Mouse (Mus musculus): ENCODE measurements at regions not wholly inside any gene's neighbourhood (a gene's known extent, or its start where the extent isn't known, plus 50 kb on each side); places are given as distances from the start of the nearest gene placed in this dataset.

DNA sequence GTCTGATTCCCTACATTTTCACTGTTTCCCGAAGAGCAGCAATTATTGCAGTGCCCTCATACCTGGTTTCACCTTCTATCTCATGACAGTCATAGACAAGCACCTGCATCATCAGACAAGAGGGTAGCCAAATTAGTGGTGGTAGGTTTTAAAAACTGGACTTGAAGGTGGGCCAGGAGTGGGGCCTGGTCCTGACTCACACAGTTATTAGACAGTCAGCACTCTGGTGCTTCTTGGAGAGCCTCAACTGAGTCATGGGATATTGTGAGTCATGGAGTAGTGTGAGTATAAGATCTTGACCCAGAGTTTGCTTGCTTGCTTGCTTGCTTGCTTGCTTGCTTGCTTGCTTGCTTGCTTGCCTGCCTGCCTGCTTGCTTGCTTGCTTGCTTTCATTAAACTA, 73.1 kb upstream of the Gm34302 start:
- TF ChIP-seq CTCF (IDR thresholded peaks at IDR 0.05; ENCODE audit: insufficient read depth, low read depth, low read length), result no peak
- TF ChIP-seq POLR2A (IDR thresholded peaks at IDR 0.05; ENCODE audit: insufficient read depth, low read depth, low read length), result no peak
- no peak overlapping the region for H3K27ac ChIP-seq (ENCODE audit: insufficient read depth, low read depth, low read length)
- H3K4me3 ChIP-seq (ENCODE audit: insufficient read depth, low read depth, low read length), result no peak overlapping the region
- no peaks in the 10 kb centered on the region for H3K4me1 ChIP-seq (ENCODE audit: control insufficient read depth, insufficient read depth, low read length)
- WGBS, result 86% methylated on average over 1 of the region's 1 CpGs

DNA sequence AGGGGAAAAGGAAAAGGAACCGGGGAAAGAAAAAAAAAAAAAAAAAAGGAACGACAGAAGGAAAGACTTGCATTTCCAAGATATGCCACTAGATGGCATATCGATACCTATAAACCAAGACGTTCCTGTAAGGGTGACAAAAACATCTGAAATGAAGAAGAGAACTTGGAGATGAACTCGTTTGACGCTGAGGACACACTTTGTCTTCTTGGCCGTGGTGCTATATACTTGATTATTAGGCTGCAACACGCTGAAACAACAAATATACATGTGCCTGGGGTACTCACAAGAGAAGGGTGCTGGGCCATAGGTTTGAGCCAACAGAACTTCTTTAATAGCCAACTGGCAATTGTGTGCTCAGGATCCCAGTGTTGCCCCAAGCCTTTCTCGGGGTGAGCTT, 71.2 kb upstream of the Gm34302 start:
- no peaks in the 10 kb centered on the region for H3K4me1 ChIP-seq (ENCODE audit: control insufficient read depth, insufficient read depth, low read length)
- H3K4me3 ChIP-seq (ENCODE audit: insufficient read depth, low read depth, low read length), result no peak overlapping the region
- no peak overlapping the region for H3K27ac ChIP-seq (ENCODE audit: insufficient read depth, low read depth, low read length)
- TF ChIP-seq POLR2A (IDR thresholded peaks at IDR 0.05; ENCODE audit: insufficient read depth, low read depth, low read length), result no peak
- TF ChIP-seq CTCF (IDR thresholded peaks at IDR 0.05; ENCODE audit: insufficient read depth, low read depth, low read length), result no peak
- WGBS, result 2% methylated on average over 9 of the region's 9 CpGs

DNA sequence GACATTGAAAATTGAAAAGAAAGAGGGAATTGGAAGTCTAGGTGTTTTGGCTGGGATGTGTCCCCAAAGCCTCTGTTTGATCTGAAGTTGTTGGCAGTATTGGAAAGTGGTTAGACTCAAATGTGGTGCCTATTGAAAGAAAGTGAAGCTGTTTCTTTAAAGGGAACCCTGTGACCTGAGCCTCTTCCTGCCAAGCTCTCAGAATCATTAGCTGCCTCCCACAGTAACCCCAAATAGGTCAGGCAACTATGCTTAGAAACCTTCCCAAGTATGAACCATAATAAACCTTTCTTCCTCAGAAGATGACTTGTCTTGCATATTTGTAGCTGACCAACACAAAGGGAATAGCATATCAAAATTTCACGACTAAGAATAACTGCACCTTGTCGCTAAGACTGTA, 69.7 kb upstream of the Gm34302 start:
- no peak overlapping the region for H3K27ac ChIP-seq (ENCODE audit: insufficient read depth, low read depth, low read length)
- TF ChIP-seq POLR2A (IDR thresholded peaks at IDR 0.05; ENCODE audit: insufficient read depth, low read depth, low read length), result no peak
- TF ChIP-seq CTCF (IDR thresholded peaks at IDR 0.05; ENCODE audit: insufficient read depth, low read depth, low read length), result no peak
- 83% methylated on average over 2 of the region's 2 CpGs for WGBS
- H3K4me3 ChIP-seq (ENCODE audit: insufficient read depth, low read depth, low read length), result no peak overlapping the region
- no peaks in the 10 kb centered on the region for H3K4me1 ChIP-seq (ENCODE audit: control insufficient read depth, insufficient read depth, low read length)

GRCm38 (mm10) chr3:63551661-63552060, 68.0 kb upstream of the Gm34302 start:
- 79% methylated on average over 5 of the region's 5 CpGs for WGBS
- Histone ChIP-seq H3K27ac (ENCODE audit: insufficient read depth, low read depth, low read length) (no peak overlapping the region), H3K4me3 (ENCODE audit: insufficient read depth, low read depth, low read length) (no peak overlapping the region), H3K4me1 (ENCODE audit: control insufficient read depth, insufficient read depth, low read length) (no peaks in the 10 kb centered on the region)
- TF ChIP-seq POLR2A (IDR thresholded peaks at IDR 0.05; ENCODE audit: insufficient read depth, low read depth, low read length) (no peak), CTCF (IDR thresholded peaks at IDR 0.05; ENCODE audit: insufficient read depth, low read depth, low read length) (no peak)

DNA sequence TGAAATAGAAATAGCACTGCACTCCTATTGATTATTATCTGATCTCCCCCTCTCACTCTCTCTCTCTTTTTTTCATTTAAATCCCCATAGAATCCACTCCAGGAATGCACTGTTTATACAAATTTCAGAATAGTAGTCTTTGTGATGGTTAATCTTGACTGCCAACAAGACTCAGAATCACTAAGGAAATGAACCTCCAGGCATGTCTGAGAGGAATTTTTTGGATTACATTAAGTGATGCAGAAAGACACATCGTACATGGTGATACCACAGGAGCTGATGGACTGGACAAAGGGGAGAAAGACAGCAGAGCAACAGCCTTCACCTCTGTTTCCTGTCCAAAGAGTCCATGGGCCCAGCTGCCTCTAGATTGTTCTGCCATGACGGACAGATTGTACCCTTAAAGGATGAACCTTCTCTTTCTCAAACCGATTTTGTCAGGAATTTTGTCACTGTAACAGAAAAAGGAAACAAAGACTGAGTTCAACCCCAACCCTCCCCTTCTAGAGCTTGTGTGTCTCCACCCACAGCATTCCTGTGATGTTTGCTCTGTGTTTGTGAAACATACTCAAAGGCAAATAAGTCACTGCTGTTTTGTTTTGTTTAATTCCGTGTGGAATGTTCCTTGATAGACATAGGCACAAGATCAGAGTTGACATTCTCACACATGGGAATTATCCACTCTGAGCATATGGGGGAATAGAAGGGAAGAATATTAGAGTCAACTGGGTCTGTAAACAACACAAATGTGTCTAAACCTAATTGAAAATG, 59.1 kb upstream of the Gm34302 start:
- H3K4me1 ChIP-seq (ENCODE audit: control insufficient read depth, insufficient read depth, low read length), result no peaks in the 10 kb centered on the region
- 64% methylated on average over 4 of the region's 4 CpGs for WGBS
- H3K27ac ChIP-seq (ENCODE audit: insufficient read depth, low read depth, low read length), result no peak overlapping the region
- TF ChIP-seq POLR2A (IDR thresholded peaks at IDR 0.05; ENCODE audit: insufficient read depth, low read depth, low read length) (no peak), CTCF (IDR thresholded peaks at IDR 0.05; ENCODE audit: insufficient read depth, low read depth, low read length) (no peak)
- no peak overlapping the region for H3K4me3 ChIP-seq (ENCODE audit: insufficient read depth, low read depth, low read length)

- H3K27ac ChIP-seq (ENCODE audit: insufficient read depth, low read depth, low read length), result no peak overlapping the region
- TF ChIP-seq POLR2A (IDR thresholded peaks at IDR 0.05; ENCODE audit: insufficient read depth, low read depth, low read length) (no peak), CTCF (IDR thresholded peaks at IDR 0.05; ENCODE audit: insufficient read depth, low read depth, low read length) (no peak)
- H3K4me1 ChIP-seq (ENCODE audit: control insufficient read depth, insufficient read depth, low read length), result no peaks in the 10 kb centered on the region
- WGBS, result 41% methylated on average over 2 of the region's 2 CpGs
- H3K4me3 ChIP-seq (ENCODE audit: insufficient read depth, low read depth, low read length), result no peak overlapping the region
Observed at GRCm38 (mm10) chr3:63538881-63539280, 55.2 kb upstream of the Gm34302 start.

DNA sequence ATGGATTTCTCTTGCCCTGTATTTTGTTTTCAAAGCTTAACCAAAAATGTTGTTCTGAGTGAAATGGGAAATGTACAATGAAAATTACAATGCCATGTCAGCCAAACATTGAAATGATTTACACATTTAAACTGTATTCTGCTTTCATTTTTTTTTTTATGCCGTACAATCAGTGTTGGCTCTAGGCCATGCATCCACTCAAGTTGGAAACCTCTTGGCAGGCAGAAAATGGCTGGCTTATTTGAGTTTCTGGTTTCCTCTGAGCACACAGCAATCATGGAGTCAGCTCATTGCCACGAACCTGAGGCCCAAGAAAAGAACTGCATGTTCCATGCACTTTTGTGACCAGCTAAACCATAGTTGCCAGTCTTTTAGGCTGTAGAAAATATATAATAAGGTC, 50.5 kb upstream of the Gm34302 start:
- Histone ChIP-seq H3K27ac (ENCODE audit: insufficient read depth, low read depth, low read length) (no peak overlapping the region), H3K4me1 (ENCODE audit: control insufficient read depth, insufficient read depth, low read length) (no peaks in the 10 kb centered on the region), H3K4me3 (ENCODE audit: insufficient read depth, low read depth, low read length) (no peak overlapping the region)
- TF ChIP-seq POLR2A (IDR thresholded peaks at IDR 0.05; ENCODE audit: insufficient read depth, low read depth, low read length) (no peak), CTCF (IDR thresholded peaks at IDR 0.05; ENCODE audit: insufficient read depth, low read depth, low read length) (no peak)
- 47% methylated on average over 2 of the region's 2 CpGs for WGBS
